Mouse (Mus musculus) liver, embryonic 14.5 days (tissue): ENCODE results near the gene Nim1k.

Source experiments
- CTCF ChIP-seq: IDR thresholded peaks from 2 replicates; pipeline ENCODE4 v1.5.1; 2016; ENCODE audit warnings: antibody characterized with exemption, low read depth, control low read depth
- EP300 ChIP-seq: IDR thresholded peaks from 2 replicates; pipeline ENCODE4 v1.6.1; 2016; ENCODE audit warnings: antibody characterized with exemption, low read depth

- TF ChIP-seq CTCF (no peak), EP300 (no peak)
These were observed 57.2 kb downstream of the Nim1k start for GRCm38 (mm10) chr13:119698436-119698835.
